Mouse (Mus musculus): ENCODE results near the gene Ugt1a8.
"Not testable (repeated sequence)": the region's sequence is repeated elsewhere in the genome, so short reads cannot be mapped to it uniquely, and the experiment has no call there.

DNA sequence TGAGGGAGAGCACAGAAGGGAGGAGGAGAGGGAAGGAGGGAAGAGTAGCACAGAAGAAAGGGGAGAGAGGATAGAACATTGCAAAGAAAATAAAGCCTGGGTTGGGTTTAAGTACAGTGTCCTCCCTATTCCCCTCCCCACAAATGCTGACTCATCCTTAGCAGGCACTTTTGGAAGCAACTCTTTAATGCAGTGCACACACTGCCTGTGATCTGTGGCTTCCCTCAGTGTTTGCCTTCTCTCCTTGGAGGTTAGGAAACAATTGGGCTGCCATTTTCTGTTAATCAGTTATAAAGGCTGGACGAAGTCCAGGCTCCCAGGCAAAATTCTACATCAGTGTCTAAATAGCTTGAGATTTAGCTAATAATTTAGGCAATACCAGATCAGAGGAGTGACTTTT, 52.9 kb downstream of the Ugt1a8 start:
- not testable (repeated sequence) for TF ChIP-seq CTCF (IDR thresholded peaks at IDR 0.05; ENCODE audit: insufficient read depth, low read length); POLR2A (IDR thresholded peaks at IDR 0.05; ENCODE audit: borderline replicate concordance, extremely low read depth, low read depth, low read length)
